14 mouse cellular contexts compared by ENCODE assay signal in genomic region chr9:47363086-47363485, GRCm38 (mm10).
A peak's percentile ranks its signal among the peaks of the same experiment; 100 is the strongest.
DNase-seq lines count a peak whose midpoint lies in the region; ATAC-seq lines count a peak whose summit lies in the region.
"Had no signal": no experiment of that assay in that cellular context is flagged by ENCODE, and none has a peak within 500 bp of the region (broad histone marks: within the 10 kb centered on the region; RNA-seq: fewer than 3 reads in every experiment).

No protein-coding gene starts in this region.

- no peak overlapping the region for H3K27ac ChIP-seq in hindbrain, embryonic 11.5 days (ENCODE audit: low read depth, low read length)
- no peak overlapping the region for H3K27ac ChIP-seq in hindbrain, embryonic 16.5 days (ENCODE audit: low read depth, low read length)
- H3K27ac ChIP-seq: embryonic facial prominence, embryonic 15.5 days; liver, embryonic 14.5 days had no signal

- DNase-seq in hindbrain, embryonic 11.5 days (ENCODE audit: low spot score) = peak; percentile 39
- DNase-seq in Muller cell, postnatal 12 days (ENCODE audit: inconsistent ontology term) = peak; percentile 66
- DNase-seq in embryo, embryonic 10.5 days (ENCODE audit: low spot score) = peak; percentile 64
- DNase-seq in mesoderm, embryonic 11.5 days (ENCODE audit: low read depth, low spot score) = peak; percentile 54
- DNase-seq in natural killer cell, adult 2 months (ENCODE audit: low spot score in 2 of 2) = no peak
- no peak for DNase-seq in c-Kit-positive CD71-positive TER-119-positive erythroid progenitor cells, embryonic 14.5 days (ENCODE audit: low spot score)
- no peak for DNase-seq in gastrocnemius, postnatal 36 days
- DNase-seq: kidney, adult 2 months; kidney, postnatal 36 days; lung, postnatal 10 days; thymus, postnatal 25 days had no signal

- no peak overlapping the region for H3K4me3 ChIP-seq in hindbrain, embryonic 11.5 days (ENCODE audit: low read depth, low read length)
- no peak overlapping the region for H3K4me3 ChIP-seq in hindbrain, embryonic 16.5 days (ENCODE audit: low read length)
- H3K4me3 ChIP-seq: embryonic facial prominence, embryonic 15.5 days had no signal

- H3K27me3 ChIP-seq in hindbrain, embryonic 11.5 days (ENCODE audit: control insufficient read depth, insufficient read depth, low read length) = peaks cover 2% of the 10 kb centered on the region
- 0 out of 2 replicates have a peak, but pooled peaks cover 5% of the 10 kb centered on the region for H3K27me3 ChIP-seq in hindbrain, embryonic 16.5 days (replicated peaks; ENCODE audit: control insufficient read depth, insufficient read depth, low read length)

- 7% methylated on average over 11 of the region's 11 CpGs for WGBS in hindbrain, embryonic 11.5 days
- WGBS in hindbrain, embryonic 16.5 days = 9% methylated on average over 11 of the region's 11 CpGs

- no peak overlapping the region for H3K9ac ChIP-seq in hindbrain, embryonic 11.5 days (ENCODE audit: low read depth, low read length)
- H3K9ac ChIP-seq in hindbrain, embryonic 16.5 days (ENCODE audit: low read depth, low read length) = no peak overlapping the region
- H3K9ac ChIP-seq: embryonic facial prominence, embryonic 15.5 days; liver, embryonic 14.5 days had no signal

- H3K4me1 ChIP-seq in hindbrain, embryonic 11.5 days (replicated peaks; ENCODE audit: control insufficient read depth, insufficient read depth, low read length) = peaks cover 4% of the 10 kb centered on the region; the same call in 1 of the 2 replicates
- H3K4me1 ChIP-seq in hindbrain, embryonic 16.5 days (ENCODE audit: control insufficient read depth, insufficient read depth, low read depth, low read length) = peaks cover 25% of the 10 kb centered on the region

- intact Hi-C loops in gastrocnemius, postnatal 36 days (cut with DNase I) = no loop called here

- H3K4me2 ChIP-seq in hindbrain, embryonic 11.5 days (replicated peaks; ENCODE audit: low read depth, low read length) = no peak overlapping the region; the same call in 1 of the 2 replicates
- H3K4me2 ChIP-seq in hindbrain, embryonic 16.5 days (ENCODE audit: low read length) = no peak overlapping the region
- H3K4me2 ChIP-seq: embryonic facial prominence, embryonic 15.5 days had no signal

- no peaks in the 10 kb centered on the region for H3K36me3 ChIP-seq in hindbrain, embryonic 11.5 days (ENCODE audit: control insufficient read depth, insufficient read depth, low read length)
- no peaks in the 10 kb centered on the region for H3K36me3 ChIP-seq in hindbrain, embryonic 16.5 days (ENCODE audit: control insufficient read depth, insufficient read depth, low read length)
- H3K36me3 ChIP-seq: embryonic facial prominence, embryonic 15.5 days had no signal

- ATAC-seq in hindbrain, embryonic 11.5 days (ENCODE audit: low FRiP score) = no peak
- ATAC-seq in hindbrain, embryonic 16.5 days = no peak

- H3K9me3 ChIP-seq in hindbrain, embryonic 11.5 days (ENCODE audit: control insufficient read depth, low read length) = no peaks in the 10 kb centered on the region
- no peaks in the 10 kb centered on the region for H3K9me3 ChIP-seq in hindbrain, embryonic 16.5 days (ENCODE audit: control insufficient read depth, low read length)
- H3K9me3 ChIP-seq: embryonic facial prominence, embryonic 15.5 days had no signal

Comparison
In these comparisons a context has a peak if more than half of its experiments do, and no peak if none do; other contexts are left out.
1. DNase-seq: peak in hindbrain, embryonic 11.5 days (single experiment), Muller cell, postnatal 12 days (single experiment), embryo, embryonic 10.5 days (single experiment) and mesoderm, embryonic 11.5 days (single experiment); none in natural killer cell, adult 2 months (0 of 2), c-Kit-positive CD71-positive TER-119-positive erythroid progenitor cells, embryonic 14.5 days (single experiment) and gastrocnemius, postnatal 36 days (0 of 2).